Mouse (Mus musculus) kidney, adult 9 months (tissue): ENCODE data around the gene Arl9.
"Not testable (repeated sequence)": the region's sequence is repeated elsewhere in the genome, so short reads cannot be mapped to it uniquely, and the experiment has no call there.

ENCODE experiments used
- DNase-seq: peaks from one replicate; pipeline ENCODE4 v3.0.0; 2022

Gene Arl9

GRCm38 (mm10) chr5:77028034-77028433 lies 24.2 kb downstream of the Arl9 start:
- no peak for DNase-seq

GRCm38 (mm10) chr5:77029735-77030134 lies 25.9 kb downstream of the Arl9 start:
- peak; percentile 15 for DNase-seq

DNA sequence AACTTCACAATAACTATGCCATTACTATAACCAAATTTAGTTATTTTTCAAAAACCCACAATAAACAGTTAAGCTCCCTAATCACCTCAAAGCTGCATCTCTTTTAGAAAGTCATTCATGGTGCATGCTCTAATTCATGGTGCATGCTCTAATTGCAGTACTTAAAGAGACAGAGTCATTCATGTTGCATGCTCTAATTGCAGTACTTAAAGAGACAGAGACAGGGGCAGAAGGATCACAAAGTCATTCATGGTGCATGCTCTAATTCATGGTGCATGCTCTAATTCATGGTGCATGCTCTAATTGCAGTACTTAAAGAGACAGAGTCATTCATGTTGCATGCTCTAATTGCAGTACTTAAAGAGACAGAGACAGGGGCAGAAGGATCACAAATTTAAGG lies 31.2 kb downstream of the Arl9 start:
- DNase-seq: not testable (repeated sequence)

GRCm38 (mm10) chr5:77038451-77038850 lies 34.6 kb downstream of the Arl9 start:
- no peak for DNase-seq

DNA sequence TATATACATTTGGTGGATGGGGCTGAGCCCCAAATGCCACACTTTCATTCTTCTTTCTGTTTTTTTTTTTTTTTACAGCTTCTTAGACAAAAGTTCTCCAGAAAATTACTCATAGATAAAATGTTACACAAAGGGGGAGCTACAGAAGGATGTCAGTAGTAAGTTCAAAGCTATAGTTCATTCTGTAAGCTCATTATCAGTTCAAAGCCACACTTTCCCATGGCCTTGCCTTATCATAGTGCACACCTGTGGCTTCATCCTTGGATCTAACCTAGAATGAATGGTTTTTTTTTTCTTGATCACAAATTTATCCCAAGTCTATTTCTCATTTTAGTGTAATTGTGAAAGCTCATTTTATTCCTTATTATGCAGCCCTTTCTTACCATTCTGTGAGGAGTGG lies 35.5 kb downstream of the Arl9 start:
- DNase-seq: no peak

DNA sequence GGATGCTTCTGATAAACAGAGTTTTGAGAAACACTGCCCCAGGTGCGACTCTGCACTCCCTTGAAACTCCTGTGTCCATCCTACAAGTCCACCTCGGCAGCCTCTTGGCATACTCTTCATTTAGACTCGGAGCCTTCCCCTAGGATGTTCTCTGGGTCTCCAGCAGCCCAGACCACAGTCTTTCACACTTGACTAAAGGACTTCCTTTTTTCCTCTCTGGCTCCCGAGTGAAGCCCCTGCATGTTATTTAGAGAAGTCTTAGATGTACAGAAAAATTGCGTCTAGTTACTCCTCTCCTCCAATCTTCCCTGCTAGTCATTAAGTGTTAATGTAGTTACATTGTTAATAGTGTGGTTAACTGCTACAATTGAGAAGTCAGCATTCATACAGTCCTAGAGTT lies 40.5 kb downstream of the Arl9 start:
- no peak for DNase-seq

DNA sequence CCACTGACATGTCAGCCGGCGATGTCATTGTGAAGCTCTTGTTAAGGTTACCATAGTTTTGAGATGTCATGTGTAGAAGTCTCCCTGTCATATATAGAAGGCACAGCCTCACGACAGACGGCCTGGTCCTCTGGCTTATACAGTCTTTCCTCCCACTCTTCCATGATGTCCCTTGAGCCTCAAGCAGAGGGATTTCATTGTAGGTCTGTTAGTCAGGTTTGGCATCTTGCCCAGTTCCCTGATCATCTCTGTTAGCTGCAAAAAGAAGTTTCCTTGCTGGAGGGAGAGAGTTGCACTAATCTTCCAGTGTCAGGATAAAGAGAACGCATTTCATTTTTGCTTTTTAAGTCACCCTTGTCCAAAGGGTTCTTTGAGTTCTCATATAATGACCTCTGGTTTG lies 48.8 kb downstream of the Arl9 start:
- no peak for DNase-seq

- no peak for DNase-seq
Measured at GRCm38 (mm10) chr5:77056881-77057440, 53.1 kb downstream of the Arl9 start.
